Mouse (Mus musculus) megakaryocyte-erythroid progenitor cell, adult 5 weeks (primary cell): ENCODE measurements around the gene Zfp53. TPM values are rescaled to one million over a fixed set of nuclear protein-coding genes. Genes with fewer than 3 reads are reported as not detected.

Experiments
- polyA plus RNA-seq: library from polyadenylated mRNA; stranded (reverse); fragments of >175 nt; gene quantifications from 2 replicates; pipeline ENCODE4 v1.2.3, GENCODE M21; 2012

Gene Zfp53
- 4.2 TPM in 2 replicates for polyA plus RNA-seq

GRCm38 (mm10) chr17:21488760-21489499 is at the start of gene Zfp53:
Gene Zfp53, plus strand, starts transcription at chr17:21488998.

GRCm38 (mm10) chr17:21450138-21450704 is 38.6 kb upstream of the Zfp53 start, which contains the start of gene Zfp51:
Gene Zfp51, plus strand, starts transcription at chr17:21450374.

GRCm38 (mm10) chr17:21535096-21536001 is 46.6 kb downstream of the Zfp53 start, which contains the start of gene Zfp52:
Gene Zfp52, plus strand, starts transcription at chr17:21535539.

Other genes with a start within 250 kb of the Zfp53 start
- not detected in 2 replicates for gene Vmn1r235, start 232.6 kb upstream of the Zfp53 start, polyA plus RNA-seq
- 0.02 TPM in 1 of 2 replicates, not detected in the other for gene Vmn1r236, start 206.1 kb upstream of the Zfp53 start, polyA plus RNA-seq
- not detected in 2 replicates for gene Vmn1r237, start 177.1 kb upstream of the Zfp53 start, polyA plus RNA-seq
- gene Zfp677, start 105.2 kb upstream of the Zfp53 start, polyA plus RNA-seq = 0.35 and 0.63 TPM in 2 replicates
- 0.14 and 0.28 TPM in 2 replicates for gene Zfp54, start 65.8 kb upstream of the Zfp53 start, polyA plus RNA-seq
- gene Zfp51, start 38.6 kb upstream of the Zfp53 start, polyA plus RNA-seq = 0.84 and 0.86 TPM in 2 replicates
- gene Zfp52, start 46.5 kb downstream of the Zfp53 start, polyA plus RNA-seq = 2.5 and 2.9 TPM in 2 replicates
- 0.18 and 0.23 TPM in 2 replicates for gene Zfp948, start 78.0 kb downstream of the Zfp53 start, polyA plus RNA-seq
- gene Zfp983, start 161.6 kb downstream of the Zfp53 start, polyA plus RNA-seq = 0.28 and 0.31 TPM in 2 replicates
- 0.68 TPM in 1 of 2 replicates, not detected in the other for gene Gm10226, start 202.9 kb downstream of the Zfp53 start, polyA plus RNA-seq
- gene Zfp760, start 218.7 kb downstream of the Zfp53 start, polyA plus RNA-seq = 0.14 and 0.21 TPM in 2 replicates
- 1.0 and 2.9 TPM in 2 replicates for gene Zfp229, start 241.8 kb downstream of the Zfp53 start, polyA plus RNA-seq